Mouse (Mus musculus): ENCODE measurements around the gene St8sia1. TPM values are rescaled to one million over a fixed set of nuclear protein-coding genes. Genes with fewer than 3 reads are reported as not detected.

St8sia1 gene
- total RNA-seq, 2 experiments from 2014 or later, result 1.5 to 2.0 TPM

DNA sequence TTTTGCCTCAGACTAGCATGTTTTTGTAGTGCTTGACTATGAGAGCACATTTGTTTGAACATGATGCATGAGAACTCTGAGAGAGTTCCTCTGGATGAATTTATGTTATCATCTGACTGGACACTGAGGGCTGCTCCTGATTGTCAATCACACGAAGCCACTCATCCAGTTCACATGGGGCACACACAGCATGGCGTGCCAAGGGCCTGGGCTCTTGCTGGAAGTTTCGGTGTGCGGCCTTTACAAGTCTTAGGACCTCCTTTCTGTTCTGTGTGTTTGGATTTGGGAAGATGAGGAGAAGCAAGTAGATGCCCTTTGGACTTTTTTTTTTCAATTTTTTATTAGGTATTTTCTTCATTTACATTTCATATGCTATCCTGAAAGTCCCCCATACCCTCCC is 100.4 kb downstream of the St8sia1 start:
- DNase-seq, result no peak

GRCm38 (mm10) chr6:142862265-142862664 is 102.0 kb downstream of the St8sia1 start:
- no peak for DNase-seq

DNA sequence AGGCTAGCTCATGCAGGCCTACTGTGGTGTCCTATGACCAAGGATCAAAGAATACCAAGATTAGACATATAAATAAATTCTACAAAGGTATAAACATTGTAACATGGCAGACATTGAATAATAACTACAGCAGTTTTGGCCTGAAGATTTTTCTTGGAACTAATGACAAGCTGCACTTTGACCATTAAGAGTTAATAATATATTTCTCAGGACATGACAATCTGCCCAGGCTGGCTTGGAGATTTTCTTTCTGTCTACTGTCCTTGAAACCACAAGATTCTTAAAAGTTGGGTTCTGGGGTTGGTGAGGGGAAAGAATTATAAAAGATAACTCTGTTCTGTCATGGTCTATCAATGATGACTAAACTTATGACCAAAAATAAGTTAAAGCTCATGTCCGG is 103.9 kb downstream of the St8sia1 start:
- DNase-seq, result no peak

DNA sequence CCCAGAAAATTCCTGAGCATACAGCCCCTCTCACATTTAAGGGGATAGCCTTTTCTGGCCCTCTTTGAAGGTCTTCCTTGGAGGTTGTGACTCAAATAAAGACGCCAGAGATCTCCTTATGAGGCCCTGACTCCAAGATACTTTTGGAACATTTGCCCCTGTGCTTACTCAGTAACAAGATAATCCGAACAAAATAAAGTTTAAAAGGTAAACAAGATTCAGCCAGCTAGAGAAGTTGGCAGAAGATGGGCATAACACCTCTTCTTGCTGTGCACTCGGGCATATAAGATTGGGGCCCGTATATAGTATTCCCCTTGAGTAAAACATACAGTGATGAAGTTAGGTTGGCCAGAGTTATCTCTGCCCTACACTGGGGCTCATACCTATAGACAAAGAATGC is 104.3 kb downstream of the St8sia1 start:
- DNase-seq, result no peak

DNA sequence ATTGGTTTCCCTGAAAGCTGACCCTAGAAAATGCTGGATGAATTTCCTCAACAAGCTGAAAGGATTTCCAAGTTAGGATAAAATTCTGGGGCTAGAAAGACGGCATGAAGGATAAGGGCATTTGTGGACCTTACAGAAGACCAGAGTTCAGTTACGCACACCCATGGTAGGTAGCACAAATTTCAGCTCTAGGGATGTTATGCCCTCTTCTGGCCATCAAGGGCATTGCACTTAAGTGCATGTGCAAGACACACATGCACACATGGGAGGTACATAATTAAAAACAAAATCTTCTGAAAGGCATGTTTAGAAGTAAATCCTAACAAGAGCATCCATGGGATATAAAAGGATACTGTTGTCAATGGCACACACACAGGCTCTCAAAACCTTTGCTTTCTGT is 105.3 kb downstream of the St8sia1 start:
- DNase-seq, result no peak

- no peak for DNase-seq
Observed at GRCm38 (mm10) chr6:142856258-142856874, 107.9 kb downstream of the St8sia1 start.

GRCm38 (mm10) chr6:142855761-142856160 is 108.5 kb downstream of the St8sia1 start:
- no peak for DNase-seq

DNA sequence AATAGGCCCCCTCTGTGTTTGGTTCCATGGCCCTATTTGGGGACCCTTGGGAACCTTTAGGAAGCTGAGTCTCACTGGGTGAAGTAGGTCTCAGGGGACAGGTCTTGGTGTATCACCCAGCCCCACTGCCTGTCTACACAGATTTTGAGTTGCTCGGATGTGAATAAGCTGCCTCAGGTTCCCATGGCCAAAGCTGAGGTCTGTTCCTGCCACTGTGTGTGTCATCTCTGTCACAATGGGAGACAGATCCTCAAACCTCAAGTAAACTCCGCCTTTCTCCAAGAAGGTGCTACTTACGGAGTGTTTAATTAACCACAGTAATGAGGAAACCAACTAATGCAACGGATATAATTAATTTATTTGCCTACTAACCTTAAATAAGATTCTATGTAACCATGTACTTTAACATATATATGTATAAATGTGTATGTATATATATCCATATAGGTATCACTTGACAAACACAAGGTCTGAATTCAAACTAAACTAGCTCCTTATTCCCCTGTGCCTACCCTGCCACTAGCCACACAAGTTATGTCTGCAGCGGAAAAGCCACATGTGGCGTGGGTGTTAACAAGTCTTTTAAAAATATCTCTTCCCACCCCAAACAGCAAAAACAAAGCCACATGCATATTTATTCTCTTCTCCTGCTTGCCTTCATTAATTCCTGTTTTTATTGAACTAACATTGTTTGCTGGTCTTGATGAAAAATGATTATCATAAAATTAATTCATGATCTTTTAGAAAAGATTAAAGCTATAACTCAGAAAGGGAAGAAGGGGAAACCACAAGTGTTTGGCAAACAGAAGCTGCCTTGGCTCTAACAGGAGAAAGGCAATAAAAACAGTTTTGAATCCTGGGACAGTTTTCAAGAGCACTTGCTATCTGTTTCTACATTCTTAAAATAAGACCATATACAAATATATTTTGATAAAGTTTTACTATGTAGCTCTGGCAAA is 111.6 kb downstream of the St8sia1 start:
- no peak for DNase-seq

- DNase-seq, result no peak
Observed at GRCm38 (mm10) chr6:142850436-142850835, 113.8 kb downstream of the St8sia1 start.

GRCm38 (mm10) chr6:142849326-142849725 is 114.9 kb downstream of the St8sia1 start:
- DNase-seq, result no peak

GRCm38 (mm10) chr6:142847914-142848674 is 116.2 kb downstream of the St8sia1 start:
- no peak for DNase-seq

- DNase-seq, result no peak
Observed at GRCm38 (mm10) chr6:142846855-142847254, 117.4 kb downstream of the St8sia1 start.

DNA sequence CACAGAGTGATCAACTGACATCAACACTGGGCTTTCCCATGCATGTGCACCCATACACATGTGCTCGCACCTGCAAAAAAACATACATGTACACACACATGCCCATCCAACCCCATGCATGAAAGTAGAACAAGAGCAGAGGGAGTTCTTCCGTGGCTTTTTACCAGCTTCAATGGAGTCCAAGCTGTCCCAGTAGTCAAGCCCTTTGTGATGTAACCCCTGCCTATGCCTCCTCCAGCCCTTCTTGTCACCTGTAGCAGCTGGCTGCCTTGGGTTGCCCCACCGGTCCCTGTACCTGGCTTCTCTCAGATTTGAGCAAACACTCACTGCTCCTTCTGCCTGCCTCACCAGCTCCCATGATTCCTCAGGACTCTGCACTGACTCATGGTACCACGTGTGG is 119.2 kb downstream of the St8sia1 start:
- no peak for DNase-seq

DNA sequence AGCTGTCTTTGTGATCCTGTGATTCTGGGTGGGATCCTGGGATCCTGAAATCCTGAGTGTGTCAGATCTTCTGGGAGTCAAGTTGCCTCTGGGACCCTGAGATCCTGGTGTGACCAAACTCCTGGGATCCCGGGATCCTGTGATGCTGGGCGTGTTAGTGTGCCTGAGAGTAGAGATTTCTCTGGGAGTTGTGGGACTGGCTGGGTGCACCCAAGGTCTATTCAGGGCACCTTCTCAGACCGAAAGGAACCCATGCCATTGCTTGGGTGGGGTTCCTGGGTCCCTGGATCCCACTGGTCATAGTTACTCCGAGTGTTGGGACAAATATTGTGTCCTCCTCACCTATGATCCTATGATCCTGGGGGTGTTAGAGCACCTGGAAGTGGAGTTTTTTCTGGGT is 120.2 kb downstream of the St8sia1 start:
- no peak for DNase-seq

GRCm38 (mm10) chr6:142838501-142838900 is 125.8 kb downstream of the St8sia1 start:
- DNase-seq, result no peak

GRCm38 (mm10) chr6:142837326-142837725 is 126.9 kb downstream of the St8sia1 start:
- DNase-seq, result no peak

DNA sequence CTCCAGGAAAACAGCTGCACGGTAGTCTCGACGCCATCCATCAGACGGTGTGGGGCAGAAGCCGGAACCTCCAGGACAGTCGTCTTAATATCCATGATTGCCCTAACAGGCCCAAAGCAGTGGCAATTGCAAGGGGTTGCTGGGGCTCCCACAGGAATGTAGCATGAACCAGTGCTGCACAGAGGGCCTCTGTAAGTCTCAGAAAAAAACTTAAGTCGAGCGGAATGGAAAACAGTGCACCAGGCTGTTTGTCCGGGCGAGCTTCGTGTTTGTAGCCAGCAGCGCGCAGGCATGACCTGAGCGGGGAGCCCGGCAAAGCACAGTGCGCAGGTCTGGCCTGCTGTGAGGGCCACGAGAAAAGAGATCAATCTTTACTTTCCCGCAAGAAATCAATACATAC is 128.5 kb downstream of the St8sia1 start:
- DNase-seq, result no peak

GRCm38 (mm10) chr6:142834911-142835310 is 129.3 kb downstream of the St8sia1 start:
- DNase-seq, result no peak

GRCm38 (mm10) chr6:142831706-142832105 is 132.5 kb downstream of the St8sia1 start:
- no peak for DNase-seq

DNA sequence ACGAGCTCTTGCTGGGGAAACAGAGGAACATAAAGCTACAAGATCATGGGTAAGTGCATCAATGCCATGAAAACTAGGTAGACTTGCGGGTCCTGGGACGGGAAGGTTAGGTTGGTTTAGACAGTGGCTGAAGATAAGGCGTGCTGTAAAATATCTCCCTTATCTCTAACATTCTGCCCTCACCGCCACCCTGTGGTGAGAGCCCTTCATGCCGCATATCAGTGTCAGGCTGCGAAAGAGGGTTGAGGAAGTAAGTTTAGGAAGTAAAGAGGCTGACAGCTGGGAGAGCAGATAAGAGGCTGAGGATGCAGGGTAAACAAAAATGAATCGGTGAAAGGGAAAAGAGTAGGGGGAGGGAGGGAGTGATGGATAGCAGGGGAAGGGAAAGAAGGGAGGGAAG is 133.0 kb downstream of the St8sia1 start:
- DNase-seq, result no peak

GRCm38 (mm10) chr6:142830221-142830620 is 134.0 kb downstream of the St8sia1 start:
- no peak for DNase-seq

- DNase-seq, result no peak
Observed at GRCm38 (mm10) chr6:142825449-142825848, 138.8 kb downstream of the St8sia1 start.

All from heart, postnatal 4 days (tissue).